Mouse (Mus musculus) CH12.LX (cell line): ENCODE measurements around the gene Gse1. TPM values are rescaled to one million over a fixed set of nuclear protein-coding genes. Genes with fewer than 3 reads are reported as not detected.

ENCODE experiments used
- DNase-seq: peaks from one replicate; pipeline ENCODE4 v3.0.0-alpha.2; 2013; ENCODE audit errors: extremely low read depth
- H3K27ac ChIP-seq: 2 replicates; pipeline ENCODE4 v1.5.1; 2012; ENCODE audit warnings: low read depth, mild to moderate bottlenecking, control low read depth, moderate library complexity; ENCODE audit not compliant: insufficient read depth
- H3K27me3 ChIP-seq: replicated peaks from 2 replicates; pipeline ENCODE3; 2012; ENCODE audit warnings: inconsistent platforms
- H3K36me3 ChIP-seq, 2 experiments: replicated peaks in 1 of 2; 2 replicates each; pipeline versions ENCODE3 to v1.6.1; 2012; ENCODE audit warnings: inconsistent platforms in 1 of 2, low read length in 1 of 2, mild to moderate bottlenecking in 1 of 2, mixed read lengths in 1 of 2, moderate library complexity in 1 of 2; ENCODE audit not compliant: control insufficient read depth in 1 of 2, insufficient read depth in 1 of 2
- H3K4me1 ChIP-seq, 2 experiments: 2 replicates each; pipeline ENCODE4 v1.6.1; 2012; ENCODE audit warnings: inconsistent platforms in 1 of 2, moderate library complexity in 1 of 2; ENCODE audit not compliant: insufficient read depth in 2 of 2, control insufficient read depth in 1 of 2
- H3K4me2 ChIP-seq: 2 replicates; pipeline ENCODE4 v1.6.1; 2012; ENCODE audit warnings: low read depth, mild to moderate bottlenecking, control low read depth; ENCODE audit not compliant: poor library complexity, insufficient read depth, severe bottlenecking
- H3K4me3 ChIP-seq, 3 experiments: fragments of 150-350 bp in 1 of 3; sonication (generic) in 1 of 3; replicated peaks in 1 of 3; 2 replicates each; pipeline versions ENCODE3 to v1.5.1; 2011 to 2012; ENCODE audit warnings: low read depth in 2 of 3, low read length in 2 of 3, mild to moderate bottlenecking in 2 of 3, moderate library complexity in 2 of 3, control low read depth in 1 of 3, improper control_type of control experiment in 1 of 3, inconsistent platforms in 1 of 3, mixed read lengths in 1 of 3; ENCODE audit not compliant: poor library complexity in 1 of 3
- H3K79me2 ChIP-seq: replicated peaks from 2 replicates; pipeline ENCODE4 v1.6.1; 2012; ENCODE audit warnings: mild to moderate bottlenecking, moderate library complexity; ENCODE audit not compliant: control insufficient read depth, poor library complexity, insufficient read depth, severe bottlenecking; ENCODE audit errors: extremely low read depth
- H3K9ac ChIP-seq: 2 replicates; pipeline ENCODE4 v1.6.1; 2012; ENCODE audit warnings: low read depth, mild to moderate bottlenecking, control low read depth, moderate library complexity; ENCODE audit not compliant: insufficient read depth
- H3K9me3 ChIP-seq: replicated peaks from 2 replicates; pipeline ENCODE3; 2012; ENCODE audit warnings: low read length, inconsistent platforms, mixed read lengths
- BHLHE40 ChIP-seq: IDR thresholded peaks from 2 replicates; pipeline ENCODE4 v1.6.1; 2011; ENCODE audit warnings: mild to moderate bottlenecking, low read depth, low read length, improper control_type of control experiment
- CHD1 ChIP-seq: IDR thresholded peaks from 2 replicates; pipeline ENCODE4 v1.6.1; 2012; ENCODE audit warnings: low read depth, low read length, improper control_type of control experiment, inconsistent platforms
- IRF4 ChIP-seq: IDR thresholded peaks from 2 replicates; pipeline ENCODE4 v1.6.1; 2014; ENCODE audit warnings: low read depth, mild to moderate bottlenecking, inconsistent platforms, low read length, improper control_type of control experiment
- JUND ChIP-seq: conservative IDR thresholded peaks from 2 replicates; pipeline ENCODE4 v1.6.1; 2011; ENCODE audit warnings: low read depth, low read length, improper control_type of control experiment
- KAT2A ChIP-seq: IDR thresholded peaks from 2 replicates; pipeline ENCODE4 v1.6.1; 2012; ENCODE audit warnings: low read length, improper control_type of control experiment, inconsistent platforms; ENCODE audit not compliant: insufficient replicate concordance
- MAZ ChIP-seq: IDR thresholded peaks from 2 replicates; pipeline ENCODE4 v1.6.1; 2012; ENCODE audit warnings: low read depth, mild to moderate bottlenecking, inconsistent platforms, low read length, improper control_type of control experiment, moderate library complexity
- MEF2A ChIP-seq: IDR thresholded peaks from 2 replicates; pipeline ENCODE4 v1.6.1; 2014; ENCODE audit warnings: low read depth, mild to moderate bottlenecking, inconsistent platforms, low read length, improper control_type of control experiment, borderline replicate concordance
- MXI1 ChIP-seq: IDR thresholded peaks from 2 replicates; pipeline ENCODE4 v1.6.1; 2011; ENCODE audit warnings: mild to moderate bottlenecking, low read depth, low read length, improper control_type of control experiment
- POLR2A ChIP-seq: IDR thresholded peaks from 2 replicates; pipeline ENCODE4 v1.6.1; 2011; ENCODE audit warnings: low read depth, mild to moderate bottlenecking, improper control_type of control experiment, low read length
- RAD21 ChIP-seq: IDR thresholded peaks from 2 replicates; pipeline ENCODE4 v1.6.1; 2011; ENCODE audit warnings: low read depth, mild to moderate bottlenecking, low read length, improper control_type of control experiment, moderate library complexity
- RCOR1 ChIP-seq: conservative IDR thresholded peaks from 2 replicates; pipeline ENCODE4 v1.6.1; 2012; ENCODE audit warnings: low read depth, mild to moderate bottlenecking, inconsistent platforms, low read length, improper control_type of control experiment
- SMC3 ChIP-seq: IDR thresholded peaks from 2 replicates; pipeline ENCODE4 v1.6.1; 2011; ENCODE audit warnings: low read depth, low read length, improper control_type of control experiment
- TBP ChIP-seq: conservative IDR thresholded peaks from 2 replicates; pipeline ENCODE4 v1.6.1; 2011; ENCODE audit warnings: low read depth, low read length, improper control_type of control experiment
- TCF12 ChIP-seq: IDR thresholded peaks from 2 replicates; pipeline ENCODE4 v1.6.1; 2014; ENCODE audit warnings: low read depth, mild to moderate bottlenecking, inconsistent platforms, low read length, improper control_type of control experiment
- UBTF ChIP-seq: IDR thresholded peaks from 2 replicates; pipeline ENCODE4 v1.6.1; 2012; ENCODE audit warnings: low read depth, mild to moderate bottlenecking, inconsistent platforms, low read length, improper control_type of control experiment, moderate library complexity
- USF2 ChIP-seq: conservative IDR thresholded peaks from 2 replicates; pipeline ENCODE4 v1.6.1; 2011; ENCODE audit warnings: low read depth, low read length, improper control_type of control experiment
- ZKSCAN1 ChIP-seq: IDR thresholded peaks from 2 replicates; pipeline ENCODE4 v1.6.1; 2012; ENCODE audit warnings: low read depth, inconsistent platforms, low read length, improper control_type of control experiment, borderline replicate concordance
- ZMIZ1 ChIP-seq: IDR thresholded peaks from 2 replicates; pipeline ENCODE4 v1.6.1; 2012; ENCODE audit warnings: low read depth, mild to moderate bottlenecking, inconsistent platforms, low read length, improper control_type of control experiment
- dilution Hi-C: fragments of 300-500 bp; cut with MboI; formaldehyde crosslinking; loops from 2 replicates; pipeline ENCODE4 v1.14.3; 2020; ENCODE audit warnings: low sequenced_read_pairs; ENCODE audit not compliant: extremely low pct_unique_long_range_greater_than_20kb, extremely low pct_ligation_motif_present
- in situ Hi-C: fragments of 300-500 bp; cut with MboI; formaldehyde crosslinking; loops from 3 replicates; pipeline ENCODE4 v1.14.3; 2019; ENCODE audit warnings: low sequenced_read_pairs, low pct_ligation_motif_present, low pct_unique_long_range_greater_than_20kb, mixed read lengths
- polyA plus RNA-seq: library from polyadenylated mRNA; unstranded; fragments of >175 nt; gene quantifications from 2 replicates; pipeline ENCODE4 v1.2.1, GENCODE M21; 2012; ENCODE audit warnings: low read depth; ENCODE audit not compliant: insufficient read length
- total RNA-seq, 2 experiments: library from RNA; depleted of rRNA; stranded (reverse); fragments of 300-350 nt in 1 of 2; fragments of >200 nt in 1 of 2; gene quantifications; 2 replicates each; pipeline ENCODE4 v1.2.3; 2012 to 2014

The Gse1 gene
- total and polyA plus RNA-seq, 3 experiments: 1.3 to 9.8 (median 8.5) TPM

DNA sequence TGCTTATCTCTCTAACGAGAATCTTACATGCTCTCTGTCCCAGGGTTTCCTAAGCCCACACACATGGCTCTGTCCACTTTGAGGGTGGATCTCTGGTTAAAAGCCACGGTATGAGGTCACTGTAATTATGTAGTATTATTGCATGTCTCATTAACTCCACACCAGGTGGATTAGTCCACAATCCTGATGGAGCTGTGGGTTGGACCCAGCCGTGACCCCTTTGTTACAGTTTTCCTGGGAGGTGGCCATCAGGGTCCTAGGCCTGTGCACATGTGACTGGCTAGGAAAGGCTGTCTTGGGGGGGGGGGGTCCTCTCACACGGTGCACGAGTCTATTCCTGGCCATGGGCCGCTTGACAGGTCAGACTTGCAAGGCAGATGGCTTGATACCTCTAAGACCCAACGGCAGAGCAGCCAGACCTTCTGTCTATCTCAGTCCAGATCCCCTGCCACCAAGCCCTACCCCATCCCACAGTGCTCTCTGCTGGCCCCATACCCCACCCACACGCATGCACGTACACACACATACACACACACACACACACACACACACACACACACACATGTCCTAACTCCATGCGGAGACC lies 77.6 kb downstream of the Gse1 start:
- no peak overlapping the region for H3K9ac ChIP-seq
- H3K9me3 ChIP-seq: no peaks in the 10 kb centered on the region
- dilution Hi-C loops: no loop called here
- peaks cover 0 to 8% of the 10 kb centered on the region in 2 experiments; a peak in 2 of 4 replicates for H3K4me1 ChIP-seq
- TF ChIP-seq MXI1 (no peak), RAD21 (no peak), SMC3 (no peak), TCF12 (no peak), MAZ (no peak), UBTF (no peak), IRF4 (no peak), ZKSCAN1 (no peak), CHD1 (no peak), USF2 (no peak)
- TF ChIP-seq, all 38 proteins: peak for 0
- H3K27me3 ChIP-seq: peaks cover 23% of the 10 kb centered on the region
- H3K36me3 ChIP-seq: no peaks in the 10 kb centered on the region
- H3K4me2 ChIP-seq: no peak overlapping the region
- DNase-seq: no peak
- H3K4me3 ChIP-seq: no peak overlapping the region
- no peaks in the 10 kb centered on the region for H3K79me2 ChIP-seq
- in situ Hi-C loops: no loop called here
- no peak overlapping the region for H3K27ac ChIP-seq

DNA sequence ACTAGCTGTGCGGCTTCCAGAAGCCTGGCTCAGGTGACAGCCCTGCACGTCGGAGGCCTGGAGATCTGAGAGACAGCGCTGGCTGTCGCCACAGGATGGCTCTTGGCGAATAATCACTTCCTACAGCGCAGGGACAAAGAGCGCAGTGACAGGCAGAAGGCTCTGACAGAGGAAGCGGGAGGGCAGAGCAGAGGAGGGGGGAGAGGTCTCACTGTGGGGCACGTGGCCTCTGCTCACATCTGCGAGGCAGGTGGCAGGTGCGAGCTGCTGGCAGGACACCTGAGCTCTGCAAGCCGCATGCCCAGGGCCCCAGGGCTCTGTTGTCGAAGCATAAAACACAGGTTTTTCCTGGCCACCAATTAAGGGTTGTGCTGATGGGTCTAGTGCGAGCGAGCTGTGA lies 78.8 kb downstream of the Gse1 start:
- Histone ChIP-seq H3K4me3 (no peak overlapping the region), H3K36me3 (no peaks in the 10 kb centered on the region), H3K4me2 (no peak overlapping the region), H3K9me3 (no peaks in the 10 kb centered on the region), H3K79me2 (no peaks in the 10 kb centered on the region), H3K27me3 (peaks cover 23% of the 10 kb centered on the region), H3K4me1 (peaks cover 0 to 12% of the 10 kb centered on the region in 2 experiments; a peak in 2 of 4 replicates), H3K27ac (no peak overlapping the region), H3K9ac (no peak overlapping the region)
- dilution Hi-C loops (no loop called here), in situ Hi-C loops (no loop called here)
- no peak for DNase-seq
- TF ChIP-seq TBP (no peak), ZMIZ1 (no peak), JUND (no peak), BHLHE40 (no peak), KAT2A (no peak), POLR2A (no peak), RAD21 (no peak), RCOR1 (no peak), MEF2A (no peak), ZKSCAN1 (no peak), USF2 (no peak)
